Mouse (Mus musculus) left cerebral cortex, postnatal 36 days (tissue): ENCODE results near the gene Gm49380. TPM values are rescaled to one million over a fixed set of nuclear protein-coding genes. Genes with fewer than 3 reads are reported as not detected.

ENCODE experiments used
- DNase-seq, 2 experiments: peaks; one replicate each; pipeline ENCODE4 v3.0.0; 2021 to 2022; ENCODE audit warnings: low spot score in 2 of 2, mixed read lengths in 1 of 2
- intact Hi-C: fragments of 180-260 bp; cut with DNase I; formaldehyde crosslinking; loops from one replicate; pipeline ENCODE4 v1.15.1; 2025
- total RNA-seq, 2 experiments: library from RNA; stranded (reverse); gene quantifications; 2 replicates each; pipeline ENCODE4 v1.2.3; 2021

The Gm49380 gene
- total RNA-seq, 2 experiments from 2014 or later, result 1.0 TPM; not detected in 1

DNA sequence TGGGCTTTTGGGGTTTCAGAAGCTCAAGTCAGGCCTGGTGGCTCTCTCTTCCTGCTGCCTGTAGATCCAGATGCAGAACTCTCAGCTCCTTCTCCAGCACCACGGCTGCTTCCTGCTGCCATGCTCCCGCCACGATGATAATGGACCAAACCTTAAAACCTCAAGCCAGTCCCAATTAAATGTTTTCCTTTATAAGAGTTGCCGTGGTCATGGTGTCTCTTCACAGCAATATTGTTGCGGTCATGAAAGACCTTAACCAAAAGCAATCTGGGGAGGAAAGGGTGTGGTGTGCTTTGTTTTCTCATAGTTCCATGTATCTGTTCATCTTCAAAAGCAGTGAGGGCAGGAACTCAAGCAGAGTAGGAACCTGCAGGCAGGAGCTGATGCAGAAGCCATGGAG is 76.2 kb downstream of the Gm49380 start:
- DNase-seq, result no peak
- intact Hi-C loops, result no loop called here

DNA sequence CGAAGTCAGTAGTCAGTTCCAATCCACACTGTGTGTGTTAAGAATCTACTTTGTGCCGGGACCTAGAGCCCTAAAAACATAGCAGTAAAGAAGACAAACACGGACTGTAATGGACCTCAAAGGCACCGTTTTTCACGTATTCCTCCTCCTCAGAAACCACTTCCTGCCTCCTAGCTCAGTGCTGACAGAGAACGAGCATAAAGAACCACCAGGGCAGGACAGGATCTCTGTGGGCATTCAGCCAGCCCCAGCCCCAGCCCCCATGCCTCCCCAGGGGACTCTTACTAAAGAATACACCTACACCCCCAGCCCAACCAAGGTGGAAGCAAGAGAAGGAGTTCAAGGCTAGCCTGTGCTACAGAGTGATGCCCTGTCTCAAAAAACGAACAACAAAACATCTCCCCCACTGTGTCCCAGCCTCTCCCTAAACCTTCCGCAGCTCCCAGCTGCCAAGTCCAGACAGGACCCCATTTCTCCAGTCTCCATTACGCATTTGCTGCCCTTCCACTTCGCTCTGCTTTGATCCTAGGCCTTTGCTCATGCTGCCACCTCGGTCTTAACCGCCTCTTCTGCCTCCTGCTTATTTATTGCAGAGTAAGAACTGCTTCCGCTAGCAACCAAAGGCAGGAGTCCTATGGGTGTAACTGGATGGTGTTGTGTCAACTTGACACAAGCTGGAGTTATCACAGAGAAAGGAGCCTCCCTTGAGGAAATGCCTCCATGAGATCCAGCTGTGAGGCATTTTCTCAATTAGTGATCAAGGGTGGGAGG is 79.2 kb downstream of the Gm49380 start:
- intact Hi-C loops, result no loop called here
- no peak for DNase-seq

DNA sequence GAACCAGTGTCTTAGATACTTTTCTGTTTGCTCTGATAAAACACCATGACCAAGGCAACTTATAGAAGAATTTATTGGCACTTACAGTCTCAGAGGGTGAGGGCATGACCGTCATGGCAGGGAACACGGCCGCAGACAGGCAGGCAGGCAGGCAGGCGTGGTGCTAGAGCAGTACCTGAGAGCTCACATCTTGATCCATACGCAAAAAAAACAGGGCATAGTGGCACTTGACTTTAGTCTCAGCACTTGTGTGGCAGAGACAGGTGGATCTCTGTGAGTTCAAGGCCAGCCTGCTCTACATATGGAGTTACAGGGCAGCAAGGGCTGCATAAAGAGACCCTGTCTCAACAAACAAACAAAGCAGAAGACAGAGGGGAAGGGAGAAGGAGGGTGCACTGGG is 80.0 kb downstream of the Gm49380 start:
- DNase-seq, result no peak
- intact Hi-C loops, result no loop called here

DNA sequence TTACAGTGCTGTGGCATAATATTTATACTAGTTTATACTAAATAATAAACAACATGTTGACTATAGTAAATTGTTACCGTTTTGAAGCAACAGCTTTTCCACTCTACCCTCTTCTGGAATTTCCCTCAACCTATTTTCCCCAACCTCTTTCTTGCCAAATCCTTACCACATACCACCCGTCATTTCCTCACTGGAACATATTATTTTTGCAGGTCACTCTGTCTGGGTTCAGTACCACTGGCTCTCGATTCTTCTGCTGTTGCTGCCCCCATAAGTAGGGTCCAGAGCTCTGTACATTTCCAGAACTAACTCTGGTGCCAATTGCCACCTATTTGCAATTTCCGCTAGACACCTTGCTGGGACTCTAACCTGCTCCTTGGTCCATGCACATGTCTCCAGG is 81.4 kb downstream of the Gm49380 start:
- intact Hi-C loops, result loop anchor here (1.0 kb wide), 1 partner anchor 44 kb away; no protein-coding TSS in a partner anchor
- no peak for DNase-seq

DNA sequence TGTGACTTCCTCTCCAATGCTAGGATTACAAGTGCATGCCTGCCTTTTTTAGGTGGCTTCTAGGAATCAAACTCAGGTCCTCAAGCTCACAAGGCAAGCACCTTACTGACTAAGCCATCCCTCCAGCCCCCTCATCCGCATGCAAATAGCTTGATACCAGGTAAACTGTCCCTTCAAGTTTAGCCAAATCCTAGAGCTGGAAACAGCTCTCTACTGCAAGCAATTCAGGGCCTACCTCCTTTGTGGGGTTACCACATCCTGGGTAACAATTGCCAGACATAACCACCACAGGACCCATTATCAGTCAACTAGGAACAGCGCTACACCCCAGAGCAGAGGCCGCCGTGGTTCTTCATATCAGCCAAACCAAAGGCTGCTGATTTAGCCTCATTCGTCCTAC is 82.2 kb downstream of the Gm49380 start:
- no peak for DNase-seq
- intact Hi-C loops, result no loop called here

DNA sequence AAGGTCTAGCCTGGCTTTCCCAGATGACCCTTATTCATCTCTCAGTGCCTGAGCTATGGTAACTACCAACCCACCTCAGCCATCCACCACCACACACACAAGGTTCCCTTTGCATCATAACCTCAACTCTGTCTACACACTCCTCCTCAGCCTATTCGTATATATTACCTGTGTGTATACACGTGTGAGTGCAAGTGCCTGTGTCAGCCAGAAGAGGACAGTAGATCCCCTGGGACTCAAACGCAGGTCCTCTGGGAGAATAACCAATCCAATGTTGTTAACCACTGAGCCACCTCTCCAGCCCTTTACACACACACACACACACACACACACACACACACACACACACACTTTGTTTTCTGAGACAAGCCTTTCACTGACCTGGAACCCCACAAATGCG is 82.7 kb downstream of the Gm49380 start:
- intact Hi-C loops, result no loop called here
- no peak for DNase-seq

DNA sequence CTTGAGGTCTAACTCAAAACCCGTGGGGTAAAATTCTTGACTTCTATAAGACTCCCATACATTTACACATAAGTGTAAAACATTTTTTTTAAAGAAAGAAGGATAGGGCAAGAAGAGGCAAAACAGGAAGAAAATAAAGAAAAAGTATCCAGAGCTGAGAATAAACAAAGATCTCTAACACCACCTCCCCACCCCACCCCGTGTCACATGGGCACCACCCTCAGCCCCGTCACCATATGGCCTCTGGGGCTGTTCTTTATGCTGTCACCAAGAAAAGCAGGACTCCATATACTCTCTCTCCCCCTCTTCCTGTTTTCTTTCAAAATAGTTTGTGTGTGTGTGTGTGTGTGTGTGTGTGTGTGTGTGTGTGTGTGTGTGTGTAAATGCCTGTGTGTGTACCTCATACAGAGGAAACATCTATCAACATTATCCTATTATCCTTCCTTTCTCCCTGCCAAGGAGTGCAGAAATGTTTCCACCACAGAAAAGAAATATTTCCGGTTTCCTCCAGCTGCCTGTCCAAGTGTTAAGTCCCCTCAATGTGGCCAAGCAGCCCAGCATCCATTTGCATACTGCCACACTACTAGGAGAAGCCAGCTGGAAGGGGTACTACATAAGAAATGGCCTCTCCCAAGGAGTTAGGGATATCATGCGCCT is 83.6 kb downstream of the Gm49380 start:
- no peak for DNase-seq
- intact Hi-C loops, result no loop called here

DNA sequence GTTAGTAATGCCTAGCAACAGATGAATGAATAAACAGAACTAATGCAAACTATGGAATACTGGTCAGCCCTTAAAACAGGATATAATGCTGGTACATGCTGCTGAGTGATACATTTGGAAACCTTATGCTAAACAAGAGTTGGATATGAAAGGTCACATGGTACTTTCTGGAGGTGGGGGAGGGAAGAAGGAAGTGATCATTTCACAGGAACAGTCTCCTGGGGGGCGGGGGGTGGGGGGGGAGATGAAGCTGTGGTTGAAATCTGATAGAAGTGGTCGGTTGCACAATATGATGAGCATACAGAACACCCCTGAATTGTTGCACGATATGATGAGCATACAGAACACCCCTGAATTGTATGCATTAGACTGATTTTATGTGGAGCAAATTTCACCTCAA is 89.2 kb downstream of the Gm49380 start:
- DNase-seq, result no peak
- intact Hi-C loops, result no loop called here

DNA sequence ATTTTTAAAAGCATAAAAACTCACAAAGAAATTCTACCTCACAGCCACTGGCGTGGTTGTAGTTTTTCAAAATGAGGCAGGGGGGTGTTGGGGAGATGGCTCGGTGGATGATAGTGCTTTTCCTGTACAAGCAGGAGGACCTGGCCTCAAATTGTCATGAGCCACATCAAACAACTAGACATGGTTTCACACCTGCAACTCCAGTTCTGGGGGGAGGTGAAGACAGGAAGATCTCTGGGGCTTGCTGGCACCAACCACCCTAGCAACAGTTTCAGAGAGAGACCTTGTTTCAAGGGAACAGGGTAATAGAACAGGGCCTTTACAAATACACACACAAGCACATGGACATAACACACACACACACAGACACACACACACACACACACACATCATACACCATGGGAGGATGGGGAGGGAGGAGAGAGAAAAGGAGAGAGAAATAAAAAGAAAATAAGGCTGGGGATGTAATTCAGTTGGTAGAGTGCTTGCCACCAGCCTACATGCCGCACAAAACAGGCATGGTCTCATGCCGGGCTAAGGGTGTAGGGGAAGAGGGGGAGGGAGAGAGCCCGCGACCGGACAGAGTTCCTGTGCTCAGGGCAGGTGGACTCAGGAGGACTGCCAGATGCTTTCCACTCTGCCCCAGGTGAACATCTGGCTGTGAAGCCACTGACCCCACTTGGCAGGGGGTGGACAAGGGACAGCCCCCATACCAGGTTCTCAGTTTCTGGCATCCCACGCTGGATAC is 91.0 kb downstream of the Gm49380 start:
- intact Hi-C loops, result no loop called here
- no peak for DNase-seq

DNA sequence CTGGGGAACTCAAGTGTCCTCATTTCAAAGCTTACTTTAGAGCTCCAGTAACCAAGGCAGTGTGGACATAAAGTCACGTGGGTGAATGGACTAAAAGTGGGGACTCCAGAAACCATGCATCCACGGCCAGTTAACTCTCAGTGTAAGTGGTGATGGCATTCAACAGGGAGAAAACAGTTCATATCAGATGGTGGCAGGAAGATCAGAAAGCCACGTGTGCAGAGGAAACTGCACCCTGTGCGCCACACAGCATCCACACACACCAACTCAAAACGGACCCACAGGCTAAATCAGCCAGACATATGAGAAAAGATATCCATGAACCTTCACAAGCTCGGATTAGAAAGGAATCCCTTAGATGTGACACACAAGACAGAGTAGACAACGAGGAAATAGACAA is 93.3 kb downstream of the Gm49380 start:
- intact Hi-C loops, result no loop called here
- no peak for DNase-seq

DNA sequence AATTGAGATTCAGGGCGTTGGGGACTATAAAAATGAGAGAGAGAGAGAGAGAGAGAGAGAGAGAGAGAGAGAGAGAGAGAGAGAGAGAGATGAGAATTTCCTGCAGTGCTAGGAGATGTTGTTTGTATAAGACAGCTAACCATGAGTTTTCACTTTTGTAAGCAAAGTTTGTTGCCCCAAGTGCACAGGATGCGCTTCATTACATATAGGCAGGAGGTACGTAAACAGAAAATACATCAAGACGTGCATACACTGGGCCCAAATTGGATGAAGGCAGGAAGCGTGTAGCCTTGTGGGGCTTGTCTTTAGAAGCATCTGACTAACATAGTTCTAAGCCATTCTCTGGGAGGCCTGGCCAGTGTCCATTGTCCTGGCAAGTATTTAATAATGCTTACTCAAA is 95.5 kb downstream of the Gm49380 start:
- intact Hi-C loops, result no loop called here

More for the DNA sequence above, 95.5 kb downstream of the Gm49380 start:
- no peak for DNase-seq

Other genes starting within 250 kb of the Gm49380 start
- gene Thy1, start 70.1 kb downstream of the Gm49380 start, total RNA-seq, result 100 to 1,000 TPM; 821 to 972 TPM
- gene Usp2, start 46.5 kb downstream of the Gm49380 start, total RNA-seq, result 100 to 1,000 TPM; 110 to 113 TPM
- gene Mfrp, start 11.8 kb downstream of the Gm49380 start, total RNA-seq, result under 1 TPM in 1 of 2 experiments, not detected in 1; 0.22 TPM
- 10 to 100 TPM; 15.1 to 19.3 TPM for gene C1qtnf5, start 6.3 kb downstream of the Gm49380 start, total RNA-seq
- gene Rnf26, start within 50 bp of the Gm49380 start, total RNA-seq, result 10 to 100 TPM; 29.2 to 35.7 TPM
- 10 to 100 TPM; 14.9 to 18.4 TPM for gene Mcam, start 21.0 kb upstream of the Gm49380 start, total RNA-seq
- gene Cbl, start 120.5 kb upstream of the Gm49380 start, total RNA-seq, result 10 to 100 TPM; 45.2 to 65.1 TPM
- gene Ccdc153, start 127.2 kb upstream of the Gm49380 start, total RNA-seq, result 1 to 10 TPM; 1.3 to 2.7 TPM
- gene Pdzd3, start 138.0 kb upstream of the Gm49380 start, total RNA-seq, result under 1 TPM; 0.57 to 0.82 TPM
- 10 to 100 TPM; 12.1 to 14.1 TPM for gene Nlrx1, start 155.1 kb upstream of the Gm49380 start, total RNA-seq
- 10 to 100 TPM; 56.6 to 65.0 TPM for gene Abcg4, start 175.1 kb upstream of the Gm49380 start, total RNA-seq
- gene Hinfp, start 192.2 kb upstream of the Gm49380 start, total RNA-seq, result 10 to 100 TPM; 24.4 to 31.8 TPM
- gene C2cd2l, start 206.8 kb upstream of the Gm49380 start, total RNA-seq, result 100 to 1,000 TPM; 213 to 219 TPM
- 10 to 100 TPM; 12.3 to 15.8 TPM for gene Dpagt1, start 212.5 kb upstream of the Gm49380 start, total RNA-seq
- 10 to 100 TPM; 53.2 to 62.5 TPM for gene H2afx, start 221.2 kb upstream of the Gm49380 start, total RNA-seq
- 10 to 100 TPM; 17.9 to 18.0 TPM for gene Hmbs, start 230.7 kb upstream of the Gm49380 start, total RNA-seq
- 10 to 100 TPM; 52.5 to 55.5 TPM for gene Vps11, start 248.2 kb upstream of the Gm49380 start, total RNA-seq